In the genomic region with DNA sequence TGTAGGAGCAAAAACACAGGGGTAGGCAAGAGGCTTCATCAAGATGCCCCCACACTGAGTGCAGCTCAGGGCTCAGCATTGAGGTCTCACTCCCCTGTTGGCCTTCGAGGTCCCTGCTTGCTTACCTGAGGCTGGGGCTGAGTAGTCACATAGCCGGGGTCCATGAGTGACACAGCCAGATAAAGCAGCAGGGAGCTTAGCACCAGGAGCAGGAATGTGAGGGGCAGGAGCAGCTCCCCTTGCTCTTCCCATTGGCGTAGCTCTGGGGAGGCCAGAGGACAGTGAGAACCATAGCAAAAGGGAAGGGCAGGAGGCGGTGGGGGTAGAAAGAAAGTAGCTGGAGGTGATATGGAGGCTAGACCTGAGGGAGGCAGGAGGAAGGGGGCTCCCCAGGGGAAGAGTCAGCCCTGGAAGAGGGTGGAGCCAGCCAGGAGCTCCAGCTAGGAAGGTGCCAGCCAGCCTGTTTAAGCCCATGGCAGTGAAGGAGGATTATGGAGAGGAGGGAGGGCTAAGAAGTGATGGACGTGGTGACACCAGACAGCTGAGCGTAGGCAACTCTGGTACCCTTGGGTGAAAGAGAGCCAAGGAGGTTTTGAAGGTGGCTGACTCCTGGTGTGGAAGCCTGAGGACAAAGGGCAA, we compare ENCODE assay signal across 9 mouse cellular contexts. TPM values are rescaled to one million over a fixed set of nuclear protein-coding genes. Genes with fewer than 3 reads are reported as not detected.
DNase-seq lines count a peak whose midpoint lies in the region; TF ChIP-seq lines count a peak whose summit lies in the region.
"Had no signal": no experiment of that assay in that cellular context is flagged by ENCODE, and none has a peak within 500 bp of the region (broad histone marks: within the 10 kb centered on the region; RNA-seq: fewer than 3 reads in every experiment).

No protein-coding gene starts in this region.

- H3K4me1 ChIP-seq in heart, embryonic 10.5 days, result peaks cover 32% of the 10 kb centered on the region
- H3K4me1 ChIP-seq in ES-Bruce4 (ENCODE audit: control insufficient read depth, insufficient read depth, low read length), result no peaks in the 10 kb centered on the region
- peaks cover 30% of the 10 kb centered on the region for H3K4me1 ChIP-seq in hindbrain, embryonic 10.5 days (replicated peaks)

- H3K9ac ChIP-seq in ES-Bruce4 (ENCODE audit: low read depth, poor library complexity, severe bottlenecking), result peak overlapping the region; percentile 58

- H3K9me3 ChIP-seq in heart, embryonic 10.5 days, result no peaks in the 10 kb centered on the region
- no peaks in the 10 kb centered on the region for H3K9me3 ChIP-seq in ES-Bruce4 (replicated peaks; ENCODE audit: control insufficient read depth, insufficient read depth, low read length, poor library complexity, severe bottlenecking)
- H3K9me3 ChIP-seq in hindbrain, embryonic 10.5 days, result no peaks in the 10 kb centered on the region

- no peak for DNase-seq in heart, embryonic 10.5 days (ENCODE audit: low spot score)
- DNase-seq in heart, adult 9 months (ENCODE audit: low spot score in 2 of 2), result no peak
- DNase-seq in hindbrain, embryonic 10.5 days (ENCODE audit: low spot score), result no peak
- no peak for DNase-seq in left cerebral cortex, postnatal 14 days (ENCODE audit: low spot score in 2 of 2)
- no peak for DNase-seq in thymus, postnatal 36 days
- DNase-seq in thymus, postnatal 14 days, result no peak
- DNase-seq: lung, postnatal 36 days had no signal

- peaks cover 11% of the 10 kb centered on the region; the same call in 1 of the 2 replicates for H3K79me2 ChIP-seq in macrophage (ENCODE audit: inconsistent target)

- no peak for TF ChIP-seq CTCF in ES-Bruce4 (IDR thresholded peaks at IDR 0.05; ENCODE audit: low read depth, low read length)

- intact Hi-C loops in left cerebral cortex, postnatal 14 days (cut with DNase I), result no loop called here

- H3K27me3 ChIP-seq in heart, embryonic 10.5 days (ENCODE audit: insufficient read depth, poor library complexity, severe bottlenecking), result no peaks in the 10 kb centered on the region
- H3K27me3 ChIP-seq in ES-Bruce4 (ENCODE audit: control insufficient read depth, insufficient read depth, low read length, poor library complexity, severe bottlenecking), result no peaks in the 10 kb centered on the region
- H3K27me3 ChIP-seq in hindbrain, embryonic 10.5 days (ENCODE audit: insufficient read depth, poor library complexity, severe bottlenecking), result no peaks in the 10 kb centered on the region

- H3K27ac ChIP-seq in heart, embryonic 10.5 days, result peak overlapping the region; percentile 88
- H3K27ac ChIP-seq in ES-Bruce4 (ENCODE audit: insufficient read depth, low read length) (no peak overlapping the region), macrophage (no peak overlapping the region)
- H3K27ac ChIP-seq in hindbrain, embryonic 10.5 days, result peak overlapping the region; percentile 86

- H3K4me3 ChIP-seq in heart, embryonic 10.5 days, result peak overlapping the region; percentile 78
- H3K4me3 ChIP-seq in ES-Bruce4 (ENCODE audit: low read depth, low read length) (peak overlapping the region; percentile 86), macrophage (ENCODE audit: inconsistent target) (peak overlapping the region; percentile 89)
- peak overlapping the region; percentile 75 for H3K4me3 ChIP-seq in hindbrain, embryonic 10.5 days

- TF ChIP-seq POLR2A in ES-Bruce4 (IDR thresholded peaks at IDR 0.05; ENCODE audit: insufficient read depth, low read length), result no peak

- WGBS in heart, embryonic 10.5 days, result 34% methylated on average over 6 of the region's 6 CpGs
- WGBS in hindbrain, embryonic 10.5 days, result 53% methylated on average over 6 of the region's 6 CpGs
- 81% methylated on average over 6 of the region's 6 CpGs for WGBS in macrophage (ENCODE audit: missing documents)

- H3K36me3 ChIP-seq in heart, embryonic 10.5 days, result peaks cover 50% of the 10 kb centered on the region
- H3K36me3 ChIP-seq in ES-Bruce4 (ENCODE audit: control insufficient read depth, insufficient read depth, low read length, poor library complexity, severe bottlenecking), result peaks cover 14% of the 10 kb centered on the region
- peaks cover 38% of the 10 kb centered on the region for H3K36me3 ChIP-seq in hindbrain, embryonic 10.5 days
- peaks cover 19% of the 10 kb centered on the region; the same call in 1 of the 2 replicates for H3K36me3 ChIP-seq in macrophage (ENCODE audit: inconsistent target)

- TF ChIP-seq EP300 in ES-Bruce4 (IDR thresholded peaks at IDR 0.05; ENCODE audit: insufficient read depth, low read depth, low read length), result no peak

RNA-seq across cellular contexts. Expression of gene Zdhhc12, which starts 1.0 kb away (rescaled TPM):
- 65.5 and 66.2 TPM in 2 replicates for polyA plus RNA-seq in heart, embryonic 10.5 days (2016; fragmentation: Nextera tagmentation; extraction: Ambion mirVana)
- polyA plus RNA-seq in ES-Bruce4 (2011; ENCODE audit: insufficient read depth, insufficient read length, low read depth, missing spikeins) (39.0 and 41.2 TPM in 2 replicates), macrophage (2018) (10.5 to 24.6 TPM (median 20.1 TPM) in 3 replicates)
- polyA plus RNA-seq in hindbrain, embryonic 10.5 days (2016; fragmentation: Nextera tagmentation; extraction: Ambion mirVana), result 37.6 and 41.5 TPM in 2 replicates
- total RNA-seq in macrophage (2018; cell fraction: chromatin; rRNA removed), result 10 to 100 TPM in 12 of 26 experiments, 1 to 10 TPM in 14; 1.8 to 20.8 (median 9.3) TPM
- 10 to 100 TPM; 10.0 to 28.7 (median 21.6) TPM for total RNA-seq in macrophage (2018; cell fraction: cytosol; rRNA removed)
- total RNA-seq in macrophage (2018; cell fraction: nucleus; rRNA removed), result 10 to 100 TPM in 21 of 26 experiments, 1 to 10 TPM in 5; 6.8 to 33.9 (median 16.4) TPM
- 10 to 100 TPM; 13.0 to 14.1 TPM for total RNA-seq in left cerebral cortex, postnatal 14 days (2021)

RNA-seq across cellular contexts. Expression of gene Pkn3, which starts 14.9 kb away (rescaled TPM):
- 13.8 and 17.7 TPM in 2 replicates for polyA plus RNA-seq in heart, embryonic 10.5 days (2016; fragmentation: Nextera tagmentation; extraction: Ambion mirVana)
- polyA plus RNA-seq in ES-Bruce4 (2011; ENCODE audit: insufficient read depth, insufficient read length, low read depth, missing spikeins) (15.2 and 17.2 TPM in 2 replicates), macrophage (2018) (0.94 to 2.4 TPM (median 1.6 TPM) in 3 replicates)
- polyA plus RNA-seq in hindbrain, embryonic 10.5 days (2016; fragmentation: Nextera tagmentation; extraction: Ambion mirVana), result 9.7 TPM in 2 replicates
- total RNA-seq in macrophage (2018; cell fraction: chromatin; rRNA removed), result 10 to 100 TPM in 4 of 26 experiments, 1 to 10 TPM in 22; 1.1 to 14.8 (median 6.9) TPM
- 1 to 10 TPM in 13 of 26 experiments, under 1 TPM in 13; 0.29 to 2.3 (median 1.0) TPM for total RNA-seq in macrophage (2018; cell fraction: cytosol; rRNA removed)
- total RNA-seq in macrophage (2018; cell fraction: nucleus; rRNA removed), result 10 to 100 TPM in 1 of 26 experiments, 1 to 10 TPM in 21, under 1 TPM in 4; 0.49 to 14.8 (median 1.9) TPM
- 1 to 10 TPM; 1.8 to 2.2 TPM for total RNA-seq in left cerebral cortex, postnatal 14 days (2021)

RNA-seq across cellular contexts. Expression of gene Zer1, which starts 32.0 kb away (rescaled TPM):
- polyA plus RNA-seq in heart, embryonic 10.5 days (2016; fragmentation: Nextera tagmentation; extraction: Ambion mirVana), result 5.9 and 7.2 TPM in 2 replicates
- polyA plus RNA-seq in ES-Bruce4 (2011; ENCODE audit: insufficient read depth, insufficient read length, low read depth, missing spikeins), result 33.8 and 35.1 TPM in 2 replicates
- 6.5 and 8.7 TPM in 2 replicates for polyA plus RNA-seq in hindbrain, embryonic 10.5 days (2016; fragmentation: Nextera tagmentation; extraction: Ambion mirVana)
- total RNA-seq in macrophage (2018; cell fraction: chromatin; rRNA removed), result 10 to 100 TPM in 20 of 26 experiments, 1 to 10 TPM in 6; 1.7 to 60.0 (median 27.9) TPM
- total RNA-seq in macrophage (2018; cell fraction: cytosol; rRNA removed), result 10 to 100 TPM in 6 of 26 experiments, 1 to 10 TPM in 20; 4.5 to 15.2 (median 7.5) TPM
- 10 to 100 TPM in 16 of 26 experiments, 1 to 10 TPM in 10; 3.2 to 46.3 (median 15.2) TPM for total RNA-seq in macrophage (2018; cell fraction: nucleus; rRNA removed)
- polyA plus RNA-seq in macrophage (2018), result 5.5 to 11.1 TPM (median 6.9 TPM) in 3 replicates
- 100 to 1,000 TPM; 135 to 139 TPM for total RNA-seq in left cerebral cortex, postnatal 14 days (2021)

RNA-seq across cellular contexts. Expression of gene Set, which starts 35.2 kb away (rescaled TPM):
- 341 and 570 TPM in 2 replicates for polyA plus RNA-seq in heart, embryonic 10.5 days (2016; fragmentation: Nextera tagmentation; extraction: Ambion mirVana)
- 1,058 and 1,233 TPM in 2 replicates for polyA plus RNA-seq in ES-Bruce4 (2011; ENCODE audit: insufficient read depth, insufficient read length, low read depth, missing spikeins)
- 607 and 799 TPM in 2 replicates for polyA plus RNA-seq in hindbrain, embryonic 10.5 days (2016; fragmentation: Nextera tagmentation; extraction: Ambion mirVana)
- 10 to 100 TPM in 24 of 26 experiments, 1 to 10 TPM in 2; 8.1 to 78.0 (median 28.9) TPM for total RNA-seq in macrophage (2018; cell fraction: chromatin; rRNA removed)
- total RNA-seq in macrophage (2018; cell fraction: cytosol; rRNA removed), result 100 to 1,000 TPM; 135 to 243 (median 176) TPM
- total RNA-seq in macrophage (2018; cell fraction: nucleus; rRNA removed), result 100 to 1,000 TPM in 8 of 26 experiments, 10 to 100 TPM in 18; 38.7 to 206 (median 80.9) TPM
- polyA plus RNA-seq in macrophage (2018), result 142 to 388 TPM (median 281 TPM) in 3 replicates
- total RNA-seq in left cerebral cortex, postnatal 14 days (2021), result 100 to 1,000 TPM; 171 to 193 TPM

RNA-seq across cellular contexts. Expression of gene Tbc1d13, which starts 41.1 kb away (rescaled TPM):
- 3.9 and 6.8 TPM in 2 replicates for polyA plus RNA-seq in heart, embryonic 10.5 days (2016; fragmentation: Nextera tagmentation; extraction: Ambion mirVana)
- 171 and 173 TPM in 2 replicates for polyA plus RNA-seq in ES-Bruce4 (2011; ENCODE audit: insufficient read depth, insufficient read length, low read depth, missing spikeins)
- polyA plus RNA-seq in hindbrain, embryonic 10.5 days (2016; fragmentation: Nextera tagmentation; extraction: Ambion mirVana), result 6.9 and 10.2 TPM in 2 replicates
- total RNA-seq in macrophage (2018; cell fraction: chromatin; rRNA removed), result 100 to 1,000 TPM in 21 of 26 experiments, 10 to 100 TPM in 5; 54.1 to 618 (median 298) TPM
- 100 to 1,000 TPM in 22 of 26 experiments, 10 to 100 TPM in 4; 77.7 to 267 (median 143) TPM for total RNA-seq in macrophage (2018; cell fraction: cytosol; rRNA removed)
- 100 to 1,000 TPM in 21 of 26 experiments, 10 to 100 TPM in 5; 46.8 to 407 (median 237) TPM for total RNA-seq in macrophage (2018; cell fraction: nucleus; rRNA removed)
- 79.6 to 115 TPM (median 108 TPM) in 3 replicates for polyA plus RNA-seq in macrophage (2018)
- 10 to 100 TPM; 65.2 to 69.1 TPM for total RNA-seq in left cerebral cortex, postnatal 14 days (2021)

Comparison
In these comparisons a context has a peak if more than half of its experiments do, and no peak if none do; other contexts are left out.
1. H3K27ac ChIP-seq: peak in heart, embryonic 10.5 days (single experiment) and hindbrain, embryonic 10.5 days (single experiment); none in ES-Bruce4 (single experiment) and macrophage (single experiment).
2. Peak in every context shown above with its lines, with median percentiles within 50 percentile points of each other: H3K4me3 ChIP-seq.